Mouse (Mus musculus) CH12.LX (cell line): ENCODE measurements around the gene Iscu. TPM values are rescaled to one million over a fixed set of nuclear protein-coding genes. Genes with fewer than 3 reads are reported as not detected.

ENCODE experiments used
- DNase-seq: peaks from one replicate; pipeline ENCODE4 v3.0.0-alpha.2; 2013; ENCODE audit errors: extremely low read depth
- H3K27ac ChIP-seq: 2 replicates; pipeline ENCODE4 v1.5.1; 2012; ENCODE audit warnings: low read depth, mild to moderate bottlenecking, control low read depth, moderate library complexity; ENCODE audit not compliant: insufficient read depth
- H3K27me3 ChIP-seq: replicated peaks from 2 replicates; pipeline ENCODE3; 2012; ENCODE audit warnings: inconsistent platforms
- H3K36me3 ChIP-seq, 2 experiments: replicated peaks in 1 of 2; 2 replicates each; pipeline versions ENCODE3 to v1.6.1; 2012; ENCODE audit warnings: inconsistent platforms in 1 of 2, low read length in 1 of 2, mild to moderate bottlenecking in 1 of 2, mixed read lengths in 1 of 2, moderate library complexity in 1 of 2; ENCODE audit not compliant: control insufficient read depth in 1 of 2, insufficient read depth in 1 of 2
- H3K4me1 ChIP-seq, 2 experiments: 2 replicates each; pipeline ENCODE4 v1.6.1; 2012; ENCODE audit warnings: inconsistent platforms in 1 of 2, moderate library complexity in 1 of 2; ENCODE audit not compliant: insufficient read depth in 2 of 2, control insufficient read depth in 1 of 2
- H3K4me2 ChIP-seq: 2 replicates; pipeline ENCODE4 v1.6.1; 2012; ENCODE audit warnings: low read depth, mild to moderate bottlenecking, control low read depth; ENCODE audit not compliant: poor library complexity, insufficient read depth, severe bottlenecking
- H3K4me3 ChIP-seq, 3 experiments: fragments of 150-350 bp in 1 of 3; sonication (generic) in 1 of 3; replicated peaks in 1 of 3; 2 replicates each; pipeline versions ENCODE3 to v1.5.1; 2011 to 2012; ENCODE audit warnings: low read depth in 2 of 3, low read length in 2 of 3, mild to moderate bottlenecking in 2 of 3, moderate library complexity in 2 of 3, control low read depth in 1 of 3, improper control_type of control experiment in 1 of 3, inconsistent platforms in 1 of 3, mixed read lengths in 1 of 3; ENCODE audit not compliant: poor library complexity in 1 of 3
- H3K79me2 ChIP-seq: replicated peaks from 2 replicates; pipeline ENCODE4 v1.6.1; 2012; ENCODE audit warnings: mild to moderate bottlenecking, moderate library complexity; ENCODE audit not compliant: control insufficient read depth, poor library complexity, insufficient read depth, severe bottlenecking; ENCODE audit errors: extremely low read depth
- H3K9ac ChIP-seq: 2 replicates; pipeline ENCODE4 v1.6.1; 2012; ENCODE audit warnings: low read depth, mild to moderate bottlenecking, control low read depth, moderate library complexity; ENCODE audit not compliant: insufficient read depth
- H3K9me3 ChIP-seq: replicated peaks from 2 replicates; pipeline ENCODE3; 2012; ENCODE audit warnings: low read length, inconsistent platforms, mixed read lengths
- CHD1 ChIP-seq: IDR thresholded peaks from 2 replicates; pipeline ENCODE4 v1.6.1; 2012; ENCODE audit warnings: low read depth, low read length, improper control_type of control experiment, inconsistent platforms
- CTCF ChIP-seq, 2 experiments: IDR thresholded peaks in 1 of 2; conservative IDR thresholded peaks in 1 of 2; 2 replicates each; pipeline ENCODE4 v1.5.1; 2011 to 2012; ENCODE audit warnings: low read depth in 2 of 2, low read length in 2 of 2, improper control_type of control experiment in 1 of 2, inconsistent platforms in 1 of 2, mild to moderate bottlenecking in 1 of 2, moderate library complexity in 1 of 2
- E2F4 ChIP-seq: IDR thresholded peaks from 2 replicates; pipeline ENCODE4 v1.6.1; 2011; ENCODE audit warnings: low read depth, low read length, improper control_type of control experiment; ENCODE audit not compliant: insufficient replicate concordance
- ELF1 ChIP-seq: IDR thresholded peaks from 2 replicates; pipeline ENCODE4 v1.6.1; 2014; ENCODE audit warnings: low read depth, mild to moderate bottlenecking, inconsistent platforms, low read length, improper control_type of control experiment
- ETS1 ChIP-seq: conservative IDR thresholded peaks from 2 replicates; pipeline ENCODE4 v1.6.1; 2012; ENCODE audit warnings: low read depth, mild to moderate bottlenecking, inconsistent platforms, low read length, improper control_type of control experiment, moderate library complexity
- GABPA ChIP-seq: IDR thresholded peaks from 2 replicates; pipeline ENCODE4 v1.6.1; 2012; ENCODE audit warnings: low read depth, low read length, improper control_type of control experiment, inconsistent platforms; ENCODE audit not compliant: insufficient replicate concordance
- JUN ChIP-seq: IDR thresholded peaks from 2 replicates; pipeline ENCODE4 v1.6.1; 2011; ENCODE audit warnings: low read depth, mild to moderate bottlenecking, low read length, improper control_type of control experiment, moderate library complexity; ENCODE audit not compliant: insufficient read depth
- MAFK ChIP-seq: IDR thresholded peaks from 2 replicates; pipeline ENCODE4 v1.6.1; 2011; ENCODE audit warnings: low read length, improper control_type of control experiment; ENCODE audit not compliant: insufficient replicate concordance
- MAX ChIP-seq: IDR thresholded peaks from 2 replicates; pipeline ENCODE4 v1.6.1; 2011; ENCODE audit warnings: low read length, improper control_type of control experiment
- MEF2A ChIP-seq: IDR thresholded peaks from 2 replicates; pipeline ENCODE4 v1.6.1; 2014; ENCODE audit warnings: low read depth, mild to moderate bottlenecking, inconsistent platforms, low read length, improper control_type of control experiment, borderline replicate concordance
- MYC ChIP-seq: IDR thresholded peaks from 2 replicates; pipeline ENCODE4 v1.6.1; 2011; ENCODE audit warnings: low read depth, mild to moderate bottlenecking, improper control_type of control experiment, low read length
- NELFE ChIP-seq: IDR thresholded peaks from 2 replicates; pipeline ENCODE4 v1.6.1; 2011; ENCODE audit warnings: low read depth, low read length, improper control_type of control experiment
- NRF1 ChIP-seq: IDR thresholded peaks from 2 replicates; pipeline ENCODE4 v1.6.1; 2014; ENCODE audit warnings: low read depth, mild to moderate bottlenecking, inconsistent platforms, low read length, improper control_type of control experiment, moderate library complexity
- POLR2A ChIP-seq: IDR thresholded peaks from 2 replicates; pipeline ENCODE4 v1.6.1; 2011; ENCODE audit warnings: low read depth, mild to moderate bottlenecking, improper control_type of control experiment, low read length
- POLR2AphosphoS2 ChIP-seq: IDR thresholded peaks from 2 replicates; pipeline ENCODE4 v1.6.1; 2011; ENCODE audit warnings: low read depth, low read length, improper control_type of control experiment
- RAD21 ChIP-seq: IDR thresholded peaks from 2 replicates; pipeline ENCODE4 v1.6.1; 2011; ENCODE audit warnings: low read depth, mild to moderate bottlenecking, low read length, improper control_type of control experiment, moderate library complexity
- RCOR1 ChIP-seq: conservative IDR thresholded peaks from 2 replicates; pipeline ENCODE4 v1.6.1; 2012; ENCODE audit warnings: low read depth, mild to moderate bottlenecking, inconsistent platforms, low read length, improper control_type of control experiment
- SIN3A ChIP-seq: IDR thresholded peaks from 2 replicates; pipeline ENCODE4 v1.6.1; 2012; ENCODE audit warnings: low read length, improper control_type of control experiment, inconsistent platforms
- SMC3 ChIP-seq: IDR thresholded peaks from 2 replicates; pipeline ENCODE4 v1.6.1; 2011; ENCODE audit warnings: low read depth, low read length, improper control_type of control experiment
- TBP ChIP-seq: conservative IDR thresholded peaks from 2 replicates; pipeline ENCODE4 v1.6.1; 2011; ENCODE audit warnings: low read depth, low read length, improper control_type of control experiment
- TCF12 ChIP-seq: IDR thresholded peaks from 2 replicates; pipeline ENCODE4 v1.6.1; 2014; ENCODE audit warnings: low read depth, mild to moderate bottlenecking, inconsistent platforms, low read length, improper control_type of control experiment
- UBTF ChIP-seq: IDR thresholded peaks from 2 replicates; pipeline ENCODE4 v1.6.1; 2012; ENCODE audit warnings: low read depth, mild to moderate bottlenecking, inconsistent platforms, low read length, improper control_type of control experiment, moderate library complexity
- ZC3H11A ChIP-seq: IDR thresholded peaks from 2 replicates; pipeline ENCODE4 v1.6.1; 2012; ENCODE audit warnings: low read depth, mild to moderate bottlenecking, inconsistent platforms, low read length, improper control_type of control experiment
- ZNF384 ChIP-seq: IDR thresholded peaks from 2 replicates; pipeline ENCODE4 v1.6.1; 2012; ENCODE audit warnings: low read depth, low read length, improper control_type of control experiment, inconsistent platforms
- dilution Hi-C: fragments of 300-500 bp; cut with MboI; formaldehyde crosslinking; loops from 2 replicates; pipeline ENCODE4 v1.14.3; 2020; ENCODE audit warnings: low sequenced_read_pairs; ENCODE audit not compliant: extremely low pct_unique_long_range_greater_than_20kb, extremely low pct_ligation_motif_present
- in situ Hi-C: fragments of 300-500 bp; cut with MboI; formaldehyde crosslinking; loops from 3 replicates; pipeline ENCODE4 v1.14.3; 2019; ENCODE audit warnings: low sequenced_read_pairs, low pct_ligation_motif_present, low pct_unique_long_range_greater_than_20kb, mixed read lengths
- polyA plus RNA-seq: library from polyadenylated mRNA; unstranded; fragments of >175 nt; gene quantifications from 2 replicates; pipeline ENCODE4 v1.2.1, GENCODE M21; 2012; ENCODE audit warnings: low read depth; ENCODE audit not compliant: insufficient read length
- total RNA-seq, 2 experiments: library from RNA; depleted of rRNA; stranded (reverse); fragments of 300-350 nt in 1 of 2; fragments of >200 nt in 1 of 2; gene quantifications; 2 replicates each; pipeline ENCODE4 v1.2.3; 2012 to 2014

Gene Iscu
- total and polyA plus RNA-seq, 3 experiments, result 72.1 to 86.7 (median 79.3) TPM

- dilution Hi-C loops, result no loop called here
- 0 out of 2 replicates have a peak, but pooled peaks cover under 1% of the 10 kb centered on the region for H3K79me2 ChIP-seq
- no peaks in the 10 kb centered on the region for H3K27me3 ChIP-seq
- H3K4me1 ChIP-seq, result peaks cover 38 to 75% of the 10 kb centered on the region in 2 experiments
- H3K9me3 ChIP-seq, result peaks cover 4% of the 10 kb centered on the region
- no peak overlapping the region for H3K9ac ChIP-seq
- peaks cover 17 to 38% of the 10 kb centered on the region in 2 experiments for H3K36me3 ChIP-seq
- TF ChIP-seq E2F4 (no peak), POLR2A (no peak), JUN (no peak), SIN3A (no peak), RCOR1 (no peak), TBP (no peak), CTCF (conservative IDR thresholded peaks at IDR 0.05 in 1 of 2, IDR thresholded peaks at IDR 0.05 in 1 of 2; ENCODE audit: low read depth in 2 of 2, low read length in 2 of 2) (no peak), NELFE (no peak), TCF12 (no peak), RAD21 (no peak), MAFK (no peak), ELF1 (no peak)
- no peak overlapping the region for H3K4me2 ChIP-seq
- H3K27ac ChIP-seq, result no peak overlapping the region
- H3K4me3 ChIP-seq, result no peak overlapping the region
- in situ Hi-C loops, result loop anchor here (5.0 to 10.0 kb wide), 2 partner anchors 33 to 55 kb away; partner anchors contain the start of gene Selplg
- DNase-seq, result no peak
Observed at GRCm38 (mm10) chr5:113779569-113779968, 7.0 kb downstream of the Iscu start.

GRCm38 (mm10) chr5:113780082-113780752, 7.7 kb downstream of the Iscu start:
- TF ChIP-seq MAX, result no peak
- TF ChIP-seq UBTF, result no peak
- no peak for TF ChIP-seq MEF2A
- no peak for TF ChIP-seq TCF12
- no peak for TF ChIP-seq SMC3
- no peak for TF ChIP-seq ETS1
- no peak for TF ChIP-seq ZNF384
- TF ChIP-seq CHD1, result no peak
- no peak for TF ChIP-seq E2F4
- TF ChIP-seq GABPA, result no peak
- TF ChIP-seq MAFK, result no peak
- no peak for TF ChIP-seq RAD21
- TF ChIP-seq SIN3A, result no peak
- TF ChIP-seq NRF1, result no peak
- no peak for TF ChIP-seq MYC
- TF ChIP-seq ZC3H11A, result no peak
- no peak for TF ChIP-seq POLR2AphosphoS2
- TF ChIP-seq, all 38 proteins: peak for 0
- no peak overlapping the region for H3K27ac ChIP-seq
- in situ Hi-C loops, result no loop called here
- peaks cover 4% of the 10 kb centered on the region for H3K9me3 ChIP-seq
- DNase-seq, result no peak
- no peak overlapping the region for H3K4me2 ChIP-seq
- H3K79me2 ChIP-seq, result no peaks in the 10 kb centered on the region
- H3K4me1 ChIP-seq, result peaks cover 33 to 70% of the 10 kb centered on the region in 2 experiments
- no peaks in the 10 kb centered on the region for H3K27me3 ChIP-seq
- dilution Hi-C loops, result no loop called here
- H3K36me3 ChIP-seq, result peaks cover 10 to 32% of the 10 kb centered on the region in 2 experiments
- no peak overlapping the region for H3K9ac ChIP-seq
- no peak overlapping the region for H3K4me3 ChIP-seq
